Mouse (Mus musculus) left cerebral cortex, postnatal 36 days (tissue): ENCODE data around the gene Gm6993. TPM values are rescaled to one million over a fixed set of nuclear protein-coding genes. Genes with fewer than 3 reads are reported as not detected.

Source experiments
- DNase-seq, 2 experiments: peaks; one replicate each; pipeline ENCODE4 v3.0.0; 2021 to 2022; ENCODE audit warnings: low spot score in 2 of 2, mixed read lengths in 1 of 2
- intact Hi-C: fragments of 180-260 bp; cut with DNase I; formaldehyde crosslinking; loops from one replicate; pipeline ENCODE4 v1.15.1; 2025
- total RNA-seq, 2 experiments: library from RNA; stranded (reverse); gene quantifications; 2 replicates each; pipeline ENCODE4 v1.2.3; 2021

Gene Gm6993
- total RNA-seq, 2 experiments from 2014 or later = not detected

GRCm38 (mm10) chr12:31269020-31269597, 28.5 kb downstream of the Gm6993 start:
- intact Hi-C loops = loop anchor here (5.0 kb wide), 1 partner anchor 102 kb away; no protein-coding TSS in a partner anchor
- DNase-seq = no peak

GRCm38 (mm10) chr12:31270361-31270760, 29.8 kb downstream of the Gm6993 start:
- intact Hi-C loops = no loop called here
- no peak for DNase-seq

GRCm38 (mm10) chr12:31270776-31271175, 30.2 kb downstream of the Gm6993 start:
- DNase-seq = no peak
- intact Hi-C loops = no loop called here

- intact Hi-C loops = no loop called here
- DNase-seq = no peak
Measured at GRCm38 (mm10) chr12:31271361-31272011, 30.9 kb downstream of the Gm6993 start.

- no peak for DNase-seq
Measured at GRCm38 (mm10) chr12:31272012-31272735, 31.6 kb downstream of the Gm6993 start.

GRCm38 (mm10) chr12:31272846-31273245, 32.3 kb downstream of the Gm6993 start:
- no peak for DNase-seq
- intact Hi-C loops = no loop called here

More at GRCm38 (mm10) chr12:31272012-31272735, 31.6 kb downstream of the Gm6993 start:
- intact Hi-C loops = no loop called here

- DNase-seq = no peak
- intact Hi-C loops = no loop called here
Measured at GRCm38 (mm10) chr12:31273646-31274045, 33.1 kb downstream of the Gm6993 start.

GRCm38 (mm10) chr12:31275411-31275810, 34.8 kb downstream of the Gm6993 start:
- no peak for DNase-seq
- intact Hi-C loops = no loop called here

GRCm38 (mm10) chr12:31278270-31278669, 37.7 kb downstream of the Gm6993 start:
- intact Hi-C loops = no loop called here

GRCm38 (mm10) chr12:31280318-31280717, 39.7 kb downstream of the Gm6993 start:
- DNase-seq = no peak
- intact Hi-C loops = no loop called here

More at GRCm38 (mm10) chr12:31278270-31278669, 37.7 kb downstream of the Gm6993 start:
- no peak for DNase-seq

GRCm38 (mm10) chr12:31281100-31281591, 40.6 kb downstream of the Gm6993 start:
- intact Hi-C loops = no loop called here
- no peak for DNase-seq

- intact Hi-C loops = no loop called here
- no peak for DNase-seq
Measured at GRCm38 (mm10) chr12:31282241-31282640, 41.7 kb downstream of the Gm6993 start.

GRCm38 (mm10) chr12:31283131-31283530, 42.6 kb downstream of the Gm6993 start:
- DNase-seq = no peak
- intact Hi-C loops = no loop called here

GRCm38 (mm10) chr12:31283617-31284136, 43.1 kb downstream of the Gm6993 start:
- intact Hi-C loops = no loop called here
- DNase-seq = no peak

GRCm38 (mm10) chr12:31289046-31289445, 48.5 kb downstream of the Gm6993 start:
- DNase-seq = no peak
- intact Hi-C loops = no loop called here

Other genes starting within 250 kb of the Gm6993 start
- gene Fam110c, start 166.9 kb upstream of the Gm6993 start, total RNA-seq = under 1 TPM in 1 of 2 experiments, not detected in 1; 0.16 TPM
- 10 to 100 TPM; 12.4 to 16.5 TPM for gene Lamb1, start 24.5 kb downstream of the Gm6993 start, total RNA-seq
- 100 to 1,000 TPM; 107 to 108 TPM for gene Dld, start 110.7 kb downstream of the Gm6993 start, total RNA-seq
- gene Slc26a3, start 150.1 kb downstream of the Gm6993 start, total RNA-seq = under 1 TPM; 0.15 to 0.43 TPM